In the genomic region with DNA sequence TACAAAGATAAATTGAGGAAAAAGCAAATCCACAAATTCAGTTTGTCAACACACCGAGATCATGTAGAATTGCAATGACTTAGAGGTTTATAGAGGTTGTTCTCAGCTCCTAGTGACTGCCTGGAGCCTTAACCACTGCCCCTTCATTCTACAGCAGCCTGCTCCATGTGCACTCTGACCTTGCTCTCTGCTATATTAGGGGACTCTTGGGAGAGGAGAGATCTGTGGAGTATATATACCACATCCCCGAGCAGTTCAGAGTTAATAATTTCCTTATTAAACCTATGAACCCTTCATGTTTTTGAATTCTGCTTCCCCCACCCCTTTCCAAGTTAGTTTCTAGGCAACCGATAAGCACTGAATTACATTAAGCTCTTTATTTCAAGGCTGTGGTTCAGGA, we compare ENCODE assay signal across 22 mouse cellular contexts.
DNase-seq lines count a peak whose midpoint lies in the region; ATAC-seq and TF ChIP-seq lines count a peak whose summit lies in the region.
"Had no signal": no experiment of that assay in that cellular context is flagged by ENCODE, and none has a peak within 500 bp of the region (broad histone marks: within the 10 kb centered on the region; RNA-seq: fewer than 3 reads in every experiment).

No protein-coding gene starts in this region.

- no peak overlapping the region for H3K4me3 ChIP-seq in hindbrain, embryonic 14.5 days (replicated peaks; ENCODE audit: low read length)
- H3K4me3 ChIP-seq in hindbrain, embryonic 13.5 days: no peak overlapping the region
- H3K4me3 ChIP-seq in midbrain, embryonic 14.5 days (replicated peaks; ENCODE audit: low read depth, low read length): no peak overlapping the region
- H3K4me3 ChIP-seq in midbrain, postnatal 0 days (ENCODE audit: low read depth, low read length): no peak overlapping the region
- H3K4me3 ChIP-seq: embryonic facial prominence, embryonic 15.5 days; erythroblast, embryonic 14.5 days; forebrain, embryonic 10.5 days; heart, embryonic 10.5 days had no signal

- no peaks in the 10 kb centered on the region; the same call in 1 of the 2 replicates for H3K4me1 ChIP-seq in hindbrain, embryonic 14.5 days (replicated peaks; ENCODE audit: control insufficient read depth, insufficient read depth, low read length)
- H3K4me1 ChIP-seq in hindbrain, embryonic 13.5 days (replicated peaks): 0 out of 2 replicates have a peak, but pooled peaks cover 4% of the 10 kb centered on the region
- no peaks in the 10 kb centered on the region for H3K4me1 ChIP-seq in midbrain, embryonic 14.5 days (ENCODE audit: control insufficient read depth, insufficient read depth, low read length)
- no peaks in the 10 kb centered on the region for H3K4me1 ChIP-seq in midbrain, postnatal 0 days (ENCODE audit: insufficient read depth, low read length)
- H3K4me1 ChIP-seq: embryonic facial prominence, embryonic 15.5 days; forebrain, embryonic 10.5 days; heart, embryonic 10.5 days had no signal

- H3K36me3 ChIP-seq in hindbrain, embryonic 14.5 days (replicated peaks; ENCODE audit: control insufficient read depth, insufficient read depth): no peaks in the 10 kb centered on the region
- no peaks in the 10 kb centered on the region for H3K36me3 ChIP-seq in hindbrain, embryonic 13.5 days
- H3K36me3 ChIP-seq in midbrain, embryonic 14.5 days (ENCODE audit: control insufficient read depth, insufficient read depth, low read length): no peaks in the 10 kb centered on the region
- no peaks in the 10 kb centered on the region for H3K36me3 ChIP-seq in midbrain, postnatal 0 days (ENCODE audit: insufficient read depth, low read length)
- H3K36me3 ChIP-seq: embryonic facial prominence, embryonic 15.5 days; forebrain, embryonic 10.5 days; heart, embryonic 10.5 days had no signal

- no peak for ATAC-seq in hindbrain, embryonic 14.5 days (ENCODE audit: low FRiP score)
- ATAC-seq in hindbrain, embryonic 13.5 days (ENCODE audit: low FRiP score): no peak
- ATAC-seq in midbrain, embryonic 14.5 days (ENCODE audit: low FRiP score, low TSS enrichment): no peak
- no peak for ATAC-seq in midbrain, postnatal 0 days (ENCODE audit: low FRiP score)
- ATAC-seq: hindbrain, embryonic 16.5 days; intestine, embryonic 16.5 days had no signal

- H3K27ac ChIP-seq in hindbrain, embryonic 14.5 days: no peak overlapping the region
- H3K27ac ChIP-seq in hindbrain, embryonic 13.5 days: no peak overlapping the region
- no peak overlapping the region for H3K27ac ChIP-seq in midbrain, embryonic 14.5 days (replicated peaks; ENCODE audit: low read depth, low read length)
- no peak overlapping the region for H3K27ac ChIP-seq in midbrain, postnatal 0 days (ENCODE audit: low read depth, low read length)
- H3K27ac ChIP-seq: embryonic facial prominence, embryonic 15.5 days; forebrain, embryonic 10.5 days; heart, embryonic 10.5 days had no signal

- no peaks in the 10 kb centered on the region for H3K27me3 ChIP-seq in hindbrain, embryonic 14.5 days (ENCODE audit: control insufficient read depth, insufficient read depth, low read length)
- no peaks in the 10 kb centered on the region for H3K27me3 ChIP-seq in hindbrain, embryonic 13.5 days
- H3K27me3 ChIP-seq in midbrain, embryonic 14.5 days (ENCODE audit: control insufficient read depth, insufficient read depth, low read length): no peaks in the 10 kb centered on the region
- H3K27me3 ChIP-seq in midbrain, postnatal 0 days (ENCODE audit: insufficient read depth, low read length): no peaks in the 10 kb centered on the region
- H3K27me3 ChIP-seq: embryonic facial prominence, embryonic 15.5 days had no signal

- no peaks in the 10 kb centered on the region for H3K9me3 ChIP-seq in hindbrain, embryonic 14.5 days (ENCODE audit: control insufficient read depth, low read length)
- H3K9me3 ChIP-seq in hindbrain, embryonic 13.5 days: no peaks in the 10 kb centered on the region
- no peaks in the 10 kb centered on the region for H3K9me3 ChIP-seq in midbrain, embryonic 14.5 days (ENCODE audit: control insufficient read depth, low read length)
- no peaks in the 10 kb centered on the region for H3K9me3 ChIP-seq in midbrain, postnatal 0 days (ENCODE audit: low read length)
- H3K9me3 ChIP-seq: embryonic facial prominence, embryonic 15.5 days; forebrain, embryonic 10.5 days; heart, embryonic 10.5 days had no signal

- WGBS in hindbrain, embryonic 14.5 days: 63% methylated on average over 3 of the region's 3 CpGs
- 68% methylated on average over 3 of the region's 3 CpGs for WGBS in hindbrain, embryonic 13.5 days
- 60% methylated on average over 3 of the region's 3 CpGs for WGBS in midbrain, embryonic 14.5 days
- WGBS in midbrain, postnatal 0 days: 38% methylated on average over 3 of the region's 3 CpGs

- peak; percentile 34 for DNase-seq in hindbrain, embryonic 14.5 days (ENCODE audit: low spot score)
- DNase-seq in midbrain, embryonic 14.5 days: peak; percentile 46
- DNase-seq in midbrain, postnatal 0 days (ENCODE audit: low spot score): no peak
- peak; percentile 19 for DNase-seq in retina, embryonic 14.5 days (ENCODE audit: low spot score)
- peak; percentile 13 for DNase-seq in retina, postnatal 7 days (ENCODE audit: low read depth, low spot score)
- no peak for DNase-seq in spleen, postnatal 14 days (ENCODE audit: low spot score in 2 of 2)
- DNase-seq: adrenal gland, adult 2 months; adrenal gland, postnatal 25 days; cerebellum, adult 11 months; cerebellum, adult 8-10 months; cerebellum, postnatal 14 days; embryo, embryonic 11 days; gastrocnemius, postnatal 10 days; heart, adult 18-20 months; heart, postnatal 10 days had no signal

- no peak for TF ChIP-seq CTCF in midbrain, postnatal 0 days (IDR thresholded peaks at IDR 0.05)

- H3K4me2 ChIP-seq in hindbrain, embryonic 14.5 days (replicated peaks): no peak overlapping the region
- H3K4me2 ChIP-seq in hindbrain, embryonic 13.5 days: no peak overlapping the region
- H3K4me2 ChIP-seq in midbrain, embryonic 14.5 days (ENCODE audit: low read length): no peak overlapping the region
- H3K4me2 ChIP-seq in midbrain, postnatal 0 days (ENCODE audit: low read depth, low read length, poor library complexity, severe bottlenecking): no peak overlapping the region
- H3K4me2 ChIP-seq: embryonic facial prominence, embryonic 15.5 days had no signal

- H3K9ac ChIP-seq in hindbrain, embryonic 14.5 days: no peak overlapping the region
- no peak overlapping the region for H3K9ac ChIP-seq in hindbrain, embryonic 13.5 days
- H3K9ac ChIP-seq in midbrain, embryonic 14.5 days (replicated peaks; ENCODE audit: low read length): no peak overlapping the region
- no peak overlapping the region for H3K9ac ChIP-seq in midbrain, postnatal 0 days (replicated peaks; ENCODE audit: low read length, poor library complexity, severe bottlenecking)
- H3K9ac ChIP-seq: embryonic facial prominence, embryonic 15.5 days had no signal

Comparison
In these comparisons a context has a peak if more than half of its experiments do, and no peak if none do; other contexts are left out.
1. DNase-seq: peak in hindbrain, embryonic 14.5 days (single experiment), midbrain, embryonic 14.5 days (single experiment), retina, embryonic 14.5 days (single experiment) and retina, postnatal 7 days (single experiment); none in midbrain, postnatal 0 days (single experiment) and spleen, postnatal 14 days (0 of 2).